Mouse (Mus musculus): Measurements from ENCODE around the gene Ric8a.

- no peak for TF ChIP-seq CTCF (IDR thresholded peaks at IDR 0.05; ENCODE audit: low read depth, low read length)
- TF ChIP-seq POLR2A (IDR thresholded peaks at IDR 0.05; ENCODE audit: borderline replicate concordance, low read depth, low read length), result no peak
These were observed 43.5 kb downstream of the Ric8a start, which contains the start of gene Cox8b for GRCm38 (mm10) chr7:140900220-140900619.
